Mouse (Mus musculus): ENCODE measurements at regions not wholly inside any gene's neighbourhood (a gene's known extent, or its start where the extent isn't known, plus 50 kb on each side); places are given as distances from the start of the nearest gene placed in this dataset.
A peak's percentile ranks its signal among the peaks of the same experiment; 100 is the strongest.

DNA sequence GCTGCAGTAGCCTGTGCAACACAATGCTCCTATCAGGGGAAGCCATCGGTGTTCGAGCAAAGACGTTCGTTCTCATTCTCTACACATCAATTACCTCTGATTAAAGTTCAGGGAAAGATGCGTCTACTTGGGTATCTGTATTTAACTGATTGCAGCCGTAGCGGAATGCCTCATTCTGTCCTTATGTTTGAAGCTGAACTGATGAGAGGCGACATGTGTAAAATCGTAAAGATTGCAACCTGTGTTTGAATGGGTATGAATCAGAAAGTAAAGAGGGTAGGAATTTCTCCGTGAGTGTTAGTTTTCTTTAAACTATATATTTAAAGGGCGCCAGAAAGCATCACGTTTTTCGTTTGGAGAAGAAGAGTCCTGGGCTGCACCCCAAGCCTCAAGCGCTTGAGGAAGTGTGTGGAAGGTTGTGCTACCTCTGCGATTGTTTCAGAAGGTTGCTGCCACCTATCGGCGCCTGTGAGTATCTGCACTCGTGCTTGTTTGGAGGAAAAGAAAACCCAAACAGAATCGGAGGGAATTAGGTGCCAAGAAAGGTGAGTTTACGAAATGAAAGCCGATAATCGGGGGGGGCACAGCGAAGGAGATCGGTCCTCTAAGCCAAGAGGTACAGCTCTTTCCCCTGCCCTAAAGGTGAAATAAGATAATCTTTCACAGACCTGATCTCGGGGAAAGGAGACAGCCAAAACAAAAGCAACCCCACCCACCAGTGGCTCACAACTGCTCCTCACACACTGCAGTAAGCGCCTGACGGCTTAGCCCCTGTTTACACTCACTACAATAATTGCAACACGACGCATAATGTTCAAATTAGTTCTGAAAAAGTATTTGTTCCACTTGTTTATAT, 346.4 kb upstream of the Prkcq start:
- peak; percentile 34 for DNase-seq

DNA sequence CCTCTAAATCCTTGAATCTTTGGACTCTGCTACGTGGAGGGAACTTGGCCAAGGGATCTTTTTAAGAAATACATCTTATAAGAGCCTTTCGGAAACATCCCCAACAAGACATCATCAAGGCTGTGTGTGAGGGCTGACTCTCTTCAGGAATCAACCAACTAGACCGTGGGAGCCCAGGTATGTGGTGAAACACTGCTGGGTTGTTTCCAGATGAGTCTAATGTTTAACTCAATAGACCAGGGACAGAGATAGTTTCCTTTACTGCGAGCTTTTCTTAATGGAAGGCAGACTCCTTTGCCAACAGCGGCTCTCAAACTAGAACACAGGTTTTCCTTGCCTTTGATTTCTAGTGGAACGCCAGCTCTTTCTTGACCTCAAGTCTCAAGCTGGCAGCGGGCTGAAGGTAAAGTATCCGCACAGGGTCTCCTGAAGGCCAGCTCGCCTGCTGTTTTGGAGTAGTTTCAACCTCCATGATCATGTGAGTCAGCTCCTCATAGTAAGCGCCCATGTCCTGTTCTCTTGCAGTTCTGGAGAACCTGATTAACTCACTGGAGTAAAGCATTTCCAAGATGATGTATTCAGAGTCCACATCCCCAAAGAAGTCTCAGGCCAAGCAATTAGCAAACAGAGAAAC, 345.7 kb upstream of the Prkcq start:
- DNase-seq: no peak

DNA sequence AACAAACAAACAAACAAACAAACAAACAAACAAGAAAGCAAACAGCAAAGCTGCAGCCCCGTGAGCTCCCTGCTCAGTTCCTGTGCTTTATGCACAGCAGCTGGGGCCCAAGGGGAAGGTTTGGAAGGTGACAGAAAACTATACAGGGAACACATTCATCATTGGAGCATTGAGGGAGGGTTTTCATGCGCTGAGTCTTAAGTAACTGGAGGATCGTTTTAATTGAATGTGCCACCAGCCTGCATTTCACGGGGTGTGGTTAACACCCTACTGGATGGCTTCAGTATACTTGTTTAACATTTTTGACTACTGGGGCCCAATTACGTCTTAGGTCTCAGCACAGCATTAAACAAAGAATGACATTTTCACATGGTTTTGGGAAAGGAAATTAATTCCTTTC, 331.9 kb upstream of the Prkcq start:
- no peak for DNase-seq

DNA sequence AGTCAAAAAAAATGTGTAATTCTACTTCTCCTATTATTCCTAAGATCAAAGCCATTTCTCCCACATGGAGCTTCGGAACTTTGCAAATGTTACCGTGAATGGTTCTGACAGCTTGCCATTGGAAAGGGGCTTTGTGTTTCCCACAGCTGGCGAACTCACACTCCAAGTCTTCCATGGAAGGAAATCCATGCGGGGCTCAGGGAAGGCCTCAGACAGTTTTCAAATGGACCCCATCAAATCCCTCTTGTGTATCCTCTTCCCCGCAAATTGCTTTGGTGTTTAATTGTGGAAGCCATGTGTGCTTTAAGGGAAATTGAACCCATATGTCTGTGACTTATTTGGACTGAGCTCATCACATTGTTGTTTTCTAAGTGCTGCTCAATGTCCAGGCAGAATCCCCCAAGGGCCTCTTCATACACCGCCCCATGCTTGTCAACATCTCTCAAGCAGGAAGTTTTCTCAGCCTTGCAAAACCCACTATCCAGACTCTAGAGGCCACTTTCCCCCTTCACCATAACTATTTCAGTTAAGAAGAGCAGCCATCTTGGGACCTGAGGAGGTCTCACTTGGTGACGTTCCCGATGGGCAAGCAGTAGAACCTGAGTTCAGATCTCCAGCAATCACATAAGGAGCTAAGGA, 310.1 kb upstream of the Prkcq start:
- no peak for DNase-seq

DNA sequence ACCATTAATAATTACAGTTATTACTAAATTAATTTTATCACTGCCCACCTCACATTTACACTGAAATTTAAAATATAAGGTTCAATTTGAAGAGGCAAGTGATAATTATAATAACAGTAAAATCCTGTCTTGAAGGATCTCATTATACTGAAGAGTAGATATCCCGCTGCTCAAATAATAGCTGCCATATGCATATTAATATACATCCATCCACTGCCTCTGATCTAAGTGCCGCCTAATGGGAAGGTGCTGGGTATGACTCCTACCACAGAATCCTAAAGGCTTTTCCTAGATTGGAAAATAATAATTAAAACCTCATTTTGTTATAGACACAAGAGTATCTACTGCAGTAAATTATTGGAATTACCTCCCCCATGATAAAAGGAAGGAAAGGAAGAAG, 307.5 kb upstream of the Prkcq start:
- DNase-seq: no peak

DNA sequence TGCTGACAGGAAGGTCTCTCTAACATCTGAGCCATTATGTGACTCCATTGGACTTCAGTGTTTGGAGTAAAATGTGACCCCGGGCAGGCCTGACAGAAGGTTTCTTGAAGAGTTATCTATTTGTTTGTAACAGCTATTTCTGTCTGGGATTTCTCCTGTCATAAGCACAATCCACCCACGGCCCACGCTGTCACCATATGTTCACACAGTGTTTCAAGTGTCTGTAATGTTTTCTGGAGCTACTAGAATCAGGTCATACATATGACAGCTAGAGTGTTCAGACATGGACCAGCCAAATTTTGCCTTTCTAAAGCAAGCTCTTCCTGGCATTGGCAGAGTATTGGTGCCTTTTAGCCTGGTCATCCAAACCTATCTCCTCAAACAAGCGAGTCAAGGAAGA, 297.6 kb upstream of the Prkcq start:
- DNase-seq: no peak

DNA sequence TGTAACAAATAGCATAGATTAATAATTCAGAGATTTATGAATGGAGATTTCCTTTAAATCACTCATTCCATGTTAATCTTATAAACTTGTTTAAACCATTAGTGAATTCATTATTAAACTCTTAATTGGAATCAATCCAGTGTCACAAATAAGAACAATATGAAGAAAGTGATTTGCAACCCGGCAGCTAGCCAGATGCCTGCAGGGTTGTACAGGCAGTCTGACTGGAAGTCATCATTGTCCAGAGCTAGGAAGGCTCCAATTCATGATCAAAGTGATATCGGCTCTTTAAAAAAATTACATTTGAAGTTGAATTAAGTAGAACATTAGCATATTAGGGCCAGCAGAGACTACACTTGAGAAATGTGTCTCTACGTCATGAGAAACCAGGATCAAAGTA, 270.0 kb upstream of the Prkcq start:
- no peak for DNase-seq

DNA sequence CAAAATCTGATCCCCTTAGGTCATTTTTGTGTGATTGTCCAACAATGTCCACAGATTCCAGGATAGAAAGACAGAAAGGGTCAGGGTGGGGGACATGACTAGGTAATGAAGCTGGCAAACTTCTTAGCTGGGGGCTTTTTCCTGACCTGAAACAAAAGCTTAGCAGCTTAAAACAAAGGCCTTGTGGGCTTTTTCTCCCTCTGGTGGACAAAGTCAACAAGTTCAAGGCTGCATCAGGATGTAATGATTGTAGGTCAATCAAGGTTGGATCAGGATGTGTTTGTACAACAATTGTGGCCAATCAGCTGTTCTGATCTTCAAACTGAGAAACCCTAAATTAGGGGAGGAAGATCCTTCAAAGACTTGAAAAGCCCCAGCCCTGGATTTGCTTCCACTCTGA, 252.0 kb upstream of the Prkcq start:
- DNase-seq: no peak

DNA sequence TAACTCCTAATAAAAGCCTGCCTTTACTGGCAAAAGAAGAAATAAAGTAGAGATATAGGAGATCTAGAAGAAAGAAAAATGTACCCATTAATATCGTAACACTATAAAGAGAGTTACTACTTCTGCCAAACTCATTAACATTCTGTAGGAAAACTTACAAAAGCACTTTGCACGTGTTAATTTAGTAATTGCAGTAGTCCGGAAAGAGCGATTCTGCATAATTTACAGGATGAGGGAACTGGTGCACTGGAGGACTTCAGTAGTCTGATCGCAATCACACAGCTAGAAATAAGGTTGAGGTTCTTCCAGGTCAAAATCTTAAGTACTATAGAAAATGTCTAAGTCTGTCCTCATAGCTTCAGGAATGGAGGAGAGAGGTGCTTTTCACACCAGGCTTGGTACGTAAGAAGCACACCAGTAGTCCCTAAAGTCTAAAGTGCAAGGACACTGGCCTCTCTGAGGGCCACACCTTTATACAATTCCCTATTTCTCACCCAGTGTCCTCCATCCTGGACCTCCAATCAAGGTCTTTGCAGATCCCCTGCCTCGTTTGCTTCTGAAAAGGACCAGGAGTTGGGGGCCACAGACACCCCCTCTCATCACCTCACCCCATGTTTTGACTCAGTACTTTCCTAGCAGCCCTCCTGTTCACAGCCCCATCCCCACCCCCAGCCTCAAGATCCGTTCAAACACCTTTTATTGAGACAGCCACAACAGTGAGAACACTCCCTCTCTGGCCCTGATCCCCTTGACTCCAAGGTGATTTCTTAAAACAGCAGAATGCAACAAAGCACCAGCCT, 251.0 kb upstream of the Prkcq start:
- DNase-seq: no peak

DNA sequence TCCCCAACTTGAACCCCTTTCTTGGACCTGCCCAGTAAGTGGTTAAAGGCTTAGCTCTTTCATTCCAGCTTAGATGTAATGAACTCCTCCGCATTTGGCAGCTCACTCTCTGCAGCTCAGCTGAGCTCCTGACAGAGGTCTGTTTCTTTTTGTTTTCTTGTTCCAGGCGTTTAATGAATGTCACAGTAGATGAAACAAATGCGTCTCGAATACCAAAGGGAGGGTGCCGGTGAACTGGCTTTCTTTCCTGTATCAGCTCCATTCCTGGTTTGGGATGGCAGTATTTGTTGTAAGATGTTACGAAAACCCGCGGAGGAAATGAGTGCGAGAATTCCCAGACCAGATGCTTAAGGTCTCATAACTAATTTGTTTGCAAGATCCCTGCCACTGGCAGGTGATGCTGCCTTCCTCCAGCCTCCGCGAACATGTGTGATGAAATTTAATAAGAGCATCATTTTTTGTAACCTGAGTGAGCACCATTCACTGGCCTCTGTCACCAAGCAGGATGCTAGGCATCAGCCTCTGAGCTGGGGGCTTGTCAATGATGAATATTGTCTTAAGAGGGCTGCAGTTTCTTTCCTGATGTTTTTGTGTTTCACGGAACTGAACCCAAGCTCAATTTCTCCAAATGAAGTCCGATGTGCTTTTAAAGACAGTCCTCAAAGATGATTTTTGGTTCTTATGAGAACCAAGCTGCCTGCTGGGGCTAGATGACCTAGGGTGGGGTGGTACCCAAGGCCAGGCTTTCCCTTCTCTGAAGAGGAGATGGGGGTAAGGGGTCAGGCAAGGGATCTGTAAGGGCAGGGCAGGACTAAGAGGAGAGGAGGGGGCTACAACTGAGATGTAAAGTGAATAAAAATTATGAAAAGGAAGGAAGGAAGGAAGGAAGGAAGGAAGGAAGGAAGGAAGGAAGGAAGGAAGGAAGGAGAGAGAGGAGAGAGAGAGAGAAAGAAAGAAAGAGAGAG, 250.1 kb upstream of the Prkcq start:
- DNase-seq: no peak

DNA sequence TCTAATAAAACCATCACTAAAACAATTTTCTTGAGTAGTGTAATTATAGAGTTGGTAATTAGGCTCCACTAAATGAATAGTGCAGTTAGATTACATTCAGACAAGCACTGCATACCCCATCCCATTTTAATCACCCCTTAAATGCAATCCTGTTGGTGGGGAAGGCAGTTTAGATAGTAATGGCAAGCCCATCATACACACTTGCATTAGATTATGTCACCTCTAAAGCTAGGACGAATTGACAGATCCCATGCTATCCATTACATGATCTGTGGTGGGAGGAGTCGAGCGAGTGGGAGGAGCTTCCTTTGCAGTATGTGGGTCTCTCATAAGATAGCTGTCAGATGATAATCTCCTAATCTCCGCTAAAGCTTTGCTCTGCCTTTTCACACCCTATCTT, 247.9 kb upstream of the Prkcq start:
- DNase-seq: no peak

DNA sequence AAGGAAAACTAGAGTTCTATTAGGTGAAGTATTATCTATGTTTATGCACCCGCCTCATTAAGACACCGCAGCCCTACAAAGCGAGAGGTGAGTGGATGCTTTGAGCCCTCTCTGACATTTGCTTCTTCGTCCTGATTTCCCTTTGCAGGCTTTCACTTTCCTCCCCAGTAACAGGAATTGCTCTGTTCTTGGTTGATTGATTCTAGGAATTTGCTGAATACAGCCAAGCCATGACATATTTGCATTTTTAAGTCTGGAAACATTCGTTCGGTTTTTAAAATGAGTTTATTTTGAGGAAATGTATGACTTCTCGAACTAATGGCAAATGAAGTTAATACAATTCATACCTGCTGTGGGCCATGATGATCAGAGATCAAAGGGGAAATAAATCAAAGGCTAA, 246.5 kb upstream of the Prkcq start:
- no peak for DNase-seq

DNA sequence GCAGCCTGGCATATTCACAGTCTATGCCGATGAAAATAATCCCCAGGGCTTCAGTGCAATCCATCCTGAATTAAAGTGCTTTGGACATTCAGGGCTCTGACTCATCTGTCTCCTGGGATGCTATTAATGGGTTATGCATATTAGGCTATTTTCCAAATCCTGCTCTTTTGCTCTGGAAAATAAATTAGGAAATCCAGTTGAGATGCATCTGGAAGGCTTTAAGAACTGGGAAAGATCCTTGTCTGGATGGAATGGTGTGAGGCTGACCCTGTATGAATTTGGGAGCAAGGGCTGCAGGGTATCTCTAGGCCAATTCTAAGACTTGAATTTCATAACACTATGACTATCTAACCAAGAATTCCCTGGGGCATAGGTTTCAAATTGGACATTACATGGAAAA, 234.5 kb upstream of the Prkcq start:
- peak; percentile 2 for DNase-seq

DNA sequence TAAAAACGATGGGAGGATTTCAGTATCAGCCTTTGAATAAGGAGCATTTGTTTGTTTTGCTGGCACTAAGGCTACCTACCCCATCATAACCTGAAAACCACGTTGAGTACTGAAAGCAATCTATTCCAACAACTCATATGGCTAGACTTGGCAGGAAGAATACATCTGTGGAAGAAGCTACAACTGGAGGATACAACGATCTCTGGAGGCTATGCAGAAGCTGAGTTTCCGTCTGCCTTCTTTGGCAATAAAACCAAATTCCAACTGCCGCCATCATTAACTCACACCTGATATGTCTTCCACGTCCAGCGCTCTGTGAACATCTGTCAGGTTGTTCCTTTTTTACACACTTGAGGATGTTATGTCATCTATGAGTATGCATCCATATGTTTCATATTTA, 206.7 kb upstream of the Prkcq start:
- DNase-seq: no peak

DNA sequence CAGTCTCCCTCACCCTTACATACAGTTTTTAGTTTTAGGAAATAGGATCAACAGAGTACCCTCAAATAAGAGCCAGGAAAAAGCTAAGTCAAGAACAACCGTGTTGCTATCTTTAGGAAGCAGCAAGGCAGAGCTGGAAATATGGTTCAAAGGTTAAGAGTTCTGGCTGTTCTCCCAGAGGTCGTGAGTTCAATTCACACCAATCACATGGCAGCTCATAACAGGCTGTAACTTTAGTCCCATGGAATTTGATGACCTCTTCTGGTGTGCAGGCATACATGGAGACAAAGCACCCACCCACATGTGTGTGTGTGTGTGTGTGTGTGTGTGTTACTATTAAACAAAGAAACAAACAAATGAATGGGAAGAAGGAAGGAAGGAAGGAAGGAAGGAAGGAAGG, 205.0 kb upstream of the Prkcq start:
- DNase-seq: peak; percentile 5

DNA sequence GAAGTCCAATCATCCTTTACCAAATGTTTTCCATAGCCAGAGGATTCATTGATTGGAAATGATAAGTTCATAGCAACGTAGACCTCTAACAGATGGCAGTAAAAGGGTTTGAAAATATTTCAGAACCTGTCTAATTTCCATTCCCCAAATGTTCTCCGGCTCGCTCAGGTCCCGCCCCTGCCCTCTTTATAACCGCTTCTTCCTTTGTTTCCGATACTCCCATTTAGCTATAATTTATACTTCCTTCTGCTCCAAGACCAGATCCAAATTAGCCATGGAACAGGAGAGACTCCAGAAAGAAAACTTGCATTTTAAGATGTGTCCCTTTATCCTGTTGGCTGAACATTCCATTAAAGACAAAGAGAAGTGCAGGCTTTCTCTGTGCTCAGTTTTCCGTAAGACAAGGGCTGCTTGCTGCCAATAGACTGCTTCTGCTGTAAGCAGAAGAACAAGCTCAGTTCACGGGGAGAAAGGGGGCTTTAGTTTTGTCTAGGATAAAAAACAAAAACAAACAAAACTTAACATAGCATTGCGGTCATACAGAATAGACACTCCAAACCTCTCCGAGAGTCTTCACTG, 202.7 kb upstream of the Prkcq start:
- no peak for DNase-seq

DNA sequence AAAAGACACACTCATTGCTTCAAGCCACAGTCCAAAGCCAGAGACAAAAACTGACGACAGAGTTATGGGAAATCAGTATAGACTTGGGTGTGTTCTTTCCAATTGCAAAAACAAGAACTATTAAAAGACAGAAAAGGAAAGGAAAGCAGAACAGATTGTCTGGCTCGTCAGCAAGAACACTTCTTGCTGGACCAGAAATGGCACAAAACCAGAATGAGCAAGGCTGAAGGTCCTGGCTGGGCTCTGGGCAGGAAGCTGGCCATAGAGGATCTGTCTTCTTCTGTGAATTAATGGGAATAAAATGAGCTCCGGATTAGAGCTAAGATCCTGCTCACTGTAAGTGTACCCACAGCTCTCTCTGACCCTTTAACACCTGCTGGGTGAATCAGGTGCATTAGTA, 199.9 kb upstream of the Prkcq start:
- DNase-seq: peak; percentile 0

DNA sequence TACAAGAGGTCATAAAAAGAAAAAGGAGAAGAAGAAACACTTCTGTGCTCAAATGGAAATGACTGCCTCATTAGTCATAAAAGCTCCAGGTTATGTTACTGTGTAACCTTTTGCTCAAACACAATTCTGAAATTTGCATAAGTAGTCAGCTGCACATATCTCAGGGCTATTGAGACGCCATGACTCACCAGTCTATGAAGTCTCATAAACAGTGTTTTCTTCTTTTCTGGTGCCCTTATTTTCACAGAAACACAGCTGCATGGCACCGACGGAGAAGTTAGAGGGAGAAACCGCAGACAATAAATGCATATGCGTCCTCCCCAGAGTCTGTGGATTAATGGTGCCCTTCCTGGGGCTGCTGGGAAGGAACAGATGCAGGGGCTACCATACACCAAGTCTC, 193.1 kb upstream of the Prkcq start:
- DNase-seq: no peak

DNA sequence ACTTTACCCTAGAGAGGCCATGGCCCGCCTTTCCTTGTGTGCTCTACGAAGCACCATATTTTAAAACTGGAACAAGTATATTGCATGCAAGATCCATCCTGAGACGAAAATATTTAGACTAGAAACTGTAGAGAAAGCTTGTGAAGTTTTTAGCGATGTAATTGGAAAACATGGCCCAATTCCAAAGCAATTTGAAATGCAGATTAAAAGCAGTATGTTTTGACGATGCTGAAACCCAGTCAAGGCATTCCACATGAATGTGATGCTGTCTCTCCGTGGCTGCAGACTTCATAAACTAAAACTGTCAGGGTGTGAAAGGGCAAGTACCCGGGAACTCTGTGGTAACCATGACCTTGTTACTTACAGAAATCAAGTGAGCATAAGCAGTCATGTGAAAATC, 185.8 kb upstream of the Prkcq start:
- DNase-seq: no peak

DNA sequence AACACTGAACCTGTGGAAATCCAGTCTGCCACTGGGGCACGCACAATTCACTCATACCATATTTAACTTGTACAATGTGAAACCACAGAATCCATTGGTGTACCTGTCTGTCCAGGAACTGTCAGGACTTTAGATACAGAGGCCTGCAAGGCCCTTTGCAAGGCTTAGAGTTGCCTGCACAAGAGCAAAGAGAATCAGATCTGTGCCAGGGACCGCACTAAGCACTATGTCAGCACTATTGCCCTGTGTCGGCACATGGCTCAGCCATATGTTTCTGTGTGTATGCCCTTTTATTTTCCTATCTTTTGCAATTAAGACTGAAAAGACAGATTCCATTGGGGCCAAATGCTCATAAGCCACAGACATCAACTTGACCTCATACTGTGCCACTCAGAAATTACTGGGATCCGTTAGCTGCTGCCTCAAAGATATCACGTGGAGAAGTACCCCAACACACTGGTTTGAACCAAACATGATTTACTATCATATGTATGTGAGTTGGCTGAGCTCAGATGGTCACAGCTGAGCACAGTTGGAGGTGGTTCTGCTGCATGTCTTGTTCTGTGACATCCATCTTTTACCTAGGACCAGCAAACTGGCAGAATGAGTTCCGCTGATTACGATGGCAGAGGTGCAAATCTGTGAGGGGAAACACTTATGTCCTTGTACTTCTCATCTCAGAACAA, 181.7 kb upstream of the Prkcq start:
- no peak for DNase-seq

DNA sequence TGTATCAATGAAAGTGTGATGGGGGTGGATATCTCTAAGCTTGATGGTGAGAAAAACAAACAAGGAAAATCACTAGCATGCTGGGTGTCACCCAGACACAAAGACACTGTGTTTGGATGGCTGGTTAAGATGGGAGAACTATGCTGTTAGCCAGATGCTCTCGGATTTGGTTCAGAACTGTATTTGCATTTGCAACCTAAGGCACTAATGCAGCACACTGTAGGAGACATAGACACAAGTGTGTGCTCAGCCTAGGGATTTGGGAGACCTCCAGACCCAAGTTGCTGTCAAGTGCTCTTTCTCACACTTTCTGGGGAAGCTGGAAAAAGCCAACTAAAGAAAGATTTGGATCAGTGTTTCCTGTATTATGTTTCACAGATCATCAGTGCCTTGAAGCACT, 173.1 kb upstream of the Prkcq start:
- no peak for DNase-seq
